Mouse (Mus musculus) limb, embryonic 12.5 days (tissue): ENCODE data around the gene Kif20b. TPM values are rescaled to one million over a fixed set of nuclear protein-coding genes. Genes with fewer than 3 reads are reported as not detected.

Experiments
- ATAC-seq: fragments of 200-750 bp; cut with Nextera tagmentation; 2 replicates; pipeline ENCODE4 v1.8.0; 2017; ENCODE audit warnings: low read depth, moderate TSS enrichment; ENCODE audit not compliant: insufficient number of reproducible peaks, insufficient read depth, low FRiP score, low TSS enrichment
- H3K27ac ChIP-seq: fragments of 300-500 bp; sonication (generic); 2 replicates; pipeline ENCODE4 v1.5.1; 2016; ENCODE audit warnings: mild to moderate bottlenecking, moderate library complexity
- H3K27me3 ChIP-seq: fragments of 300-500 bp; sonication (generic); 2 replicates; pipeline ENCODE4 v1.6.1; 2016; ENCODE audit warnings: mild to moderate bottlenecking, moderate library complexity
- H3K36me3 ChIP-seq: fragments of 300-500 bp; sonication (generic); 2 replicates; pipeline ENCODE4 v1.6.1; 2016; ENCODE audit warnings: mild to moderate bottlenecking, moderate library complexity
- H3K4me1 ChIP-seq: fragments of 300-500 bp; sonication (generic); replicated peaks from 2 replicates; pipeline ENCODE4 v1.6.1; 2016
- H3K4me2 ChIP-seq: fragments of 300-500 bp; sonication (generic); 2 replicates; pipeline ENCODE4 v1.6.1; 2016; ENCODE audit warnings: mild to moderate bottlenecking, moderate library complexity
- H3K4me3 ChIP-seq: fragments of 300-500 bp; sonication (generic); replicated peaks from 2 replicates; pipeline ENCODE4 v1.5.1; 2016; ENCODE audit warnings: mild to moderate bottlenecking
- H3K9ac ChIP-seq: fragments of 300-500 bp; sonication (generic); replicated peaks from 2 replicates; pipeline ENCODE4 v1.6.1; 2016; ENCODE audit warnings: mild to moderate bottlenecking, moderate library complexity
- H3K9me3 ChIP-seq: fragments of 300-500 bp; sonication (generic); 2 replicates; pipeline ENCODE4 v1.6.1; 2016; ENCODE audit warnings: mild to moderate bottlenecking, moderate library complexity
- WGBS: fragments of 180-500 bp; shearing (Covaris S2); methylation state at CpG from one replicate; pipeline ENCODE4 v1.1.7; 2016; 5-methylcytosine and 5-hydroxymethylcytosine counted together
- polyA plus RNA-seq: library from polyadenylated mRNA; unstranded; fragments of >200 nt; fragmentation: Nextera tagmentation; extraction: Ambion mirVana; gene quantifications from 2 replicates; pipeline ENCODE4 v1.2.1, GENCODE M21; 2016

The Kif20b gene
- polyA plus RNA-seq, 1 experiment from 2014 or later: 81.9 TPM

DNA sequence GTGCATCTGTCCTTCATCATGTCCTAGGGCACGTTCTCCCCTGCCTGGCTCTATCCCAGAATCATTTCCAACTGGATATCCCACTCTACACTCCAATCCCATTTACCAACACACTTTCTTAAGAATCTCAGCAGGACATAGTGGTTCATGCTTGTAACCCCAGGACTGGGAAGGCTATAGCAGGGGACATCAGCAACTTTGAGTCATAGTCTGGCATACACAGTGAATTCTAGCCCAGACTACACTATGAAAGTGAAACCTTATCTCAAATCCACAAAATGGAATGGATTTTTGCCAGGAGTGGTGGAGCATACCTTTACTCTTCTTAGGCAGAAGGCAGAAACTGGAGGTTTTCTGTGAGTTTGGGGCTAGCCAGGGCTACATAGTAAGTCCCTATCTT lies 30.6 kb upstream of the Kif20b start:
- Histone ChIP-seq H3K27ac (no peak overlapping the region), H3K9me3 (no peaks in the 10 kb centered on the region), H3K9ac (no peak overlapping the region), H3K36me3 (no peaks in the 10 kb centered on the region), H3K4me2 (no peak overlapping the region), H3K27me3 (no peaks in the 10 kb centered on the region), H3K4me3 (no peak overlapping the region), H3K4me1 (no peaks in the 10 kb centered on the region)
- 83% methylated on average over 1 of the region's 1 CpGs for WGBS
- ATAC-seq: no peak

DNA sequence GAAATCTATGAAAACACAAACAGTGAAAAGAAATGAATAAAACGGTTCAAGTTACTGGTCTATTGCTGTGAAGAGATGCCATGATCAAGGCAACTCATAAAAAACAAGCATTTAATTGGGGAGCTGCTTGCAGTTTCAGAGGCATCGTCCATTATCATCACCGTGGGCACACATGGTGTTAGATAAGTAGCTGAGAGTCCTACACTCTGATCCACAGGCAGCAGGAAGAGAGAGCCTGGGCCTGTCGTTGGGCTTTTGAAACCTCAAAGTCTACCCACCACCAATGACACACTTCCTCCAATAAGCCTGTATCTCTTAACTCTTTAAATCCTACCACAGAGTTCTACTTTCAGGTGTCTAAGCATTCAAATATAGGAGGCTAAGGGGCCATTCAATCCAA lies 27.1 kb upstream of the Kif20b start:
- no peak for ATAC-seq
- no peak overlapping the region for H3K4me3 ChIP-seq
- 81% methylated on average over 4 of the region's 4 CpGs for WGBS
- H3K9me3 ChIP-seq: no peaks in the 10 kb centered on the region
- no peak overlapping the region for H3K9ac ChIP-seq
- no peaks in the 10 kb centered on the region for H3K4me1 ChIP-seq
- H3K27me3 ChIP-seq: no peaks in the 10 kb centered on the region
- H3K36me3 ChIP-seq: no peaks in the 10 kb centered on the region
- no peak overlapping the region for H3K4me2 ChIP-seq
- no peak overlapping the region for H3K27ac ChIP-seq

DNA sequence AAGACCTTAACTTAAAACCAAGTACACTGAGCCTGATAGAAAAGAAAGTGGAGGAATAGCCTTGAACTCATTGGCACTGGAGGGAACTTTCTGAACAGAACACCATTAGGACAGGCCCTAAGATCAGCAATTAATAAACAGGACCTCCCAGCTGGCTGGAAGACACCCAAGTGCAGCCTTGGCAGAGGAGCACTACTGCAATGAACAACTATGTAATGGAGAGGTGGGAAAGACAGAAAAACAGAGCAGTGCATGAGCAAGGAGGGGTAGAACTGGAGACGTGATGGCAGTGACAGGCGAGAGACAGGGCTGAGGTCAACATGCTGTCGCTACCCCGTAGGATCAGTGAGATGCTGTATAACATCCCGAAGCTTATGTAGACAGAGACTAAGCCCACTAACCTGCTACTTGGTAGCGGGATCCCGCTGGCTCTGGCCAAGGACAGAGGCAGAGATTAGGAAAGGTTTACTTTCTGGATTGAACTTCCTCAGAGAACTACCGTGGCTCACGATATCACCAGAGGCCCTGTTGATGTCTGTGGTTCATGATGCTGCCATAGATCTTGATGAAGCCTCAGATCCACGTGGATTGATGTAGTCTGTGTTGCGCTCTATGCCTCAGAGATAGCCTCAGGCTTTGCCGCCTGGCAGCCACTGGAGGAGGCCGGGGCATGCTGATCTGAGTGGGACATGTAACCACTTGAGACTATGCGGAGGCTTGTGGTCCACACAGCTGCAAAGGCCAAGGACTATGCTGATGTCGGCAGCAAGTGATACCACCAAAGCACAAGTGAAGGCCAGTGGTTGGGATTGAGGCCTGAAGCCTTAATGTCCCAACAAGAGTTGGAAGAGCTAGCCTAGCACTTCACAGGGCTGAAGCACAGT lies 24.8 kb upstream of the Kif20b start:
- H3K4me3 ChIP-seq: no peak overlapping the region
- H3K36me3 ChIP-seq: no peaks in the 10 kb centered on the region
- ATAC-seq: no peak
- no peak overlapping the region for H3K27ac ChIP-seq
- H3K9me3 ChIP-seq: no peaks in the 10 kb centered on the region
- no peak overlapping the region for H3K4me2 ChIP-seq
- 90% methylated on average over 15 of the region's 15 CpGs for WGBS
- H3K27me3 ChIP-seq: no peaks in the 10 kb centered on the region
- no peak overlapping the region for H3K9ac ChIP-seq
- H3K4me1 ChIP-seq: no peaks in the 10 kb centered on the region

DNA sequence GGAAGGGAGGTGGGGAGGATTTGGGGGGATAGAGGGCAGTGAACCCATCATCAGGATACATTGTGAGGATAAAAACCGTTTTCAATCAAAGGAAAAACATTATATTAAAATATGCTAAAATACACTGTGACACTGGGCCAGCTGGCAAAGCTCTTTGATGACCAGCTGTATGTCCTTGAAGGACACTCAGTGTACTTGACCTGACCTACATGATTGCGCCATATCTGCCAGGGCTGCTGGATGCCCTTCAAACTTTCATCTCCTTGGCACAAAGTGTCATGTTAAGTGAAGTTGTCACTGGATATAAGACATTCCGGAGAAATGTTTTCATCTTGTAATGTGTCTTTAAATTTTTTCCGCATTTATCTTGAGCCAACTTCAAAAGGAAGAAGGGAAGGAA lies 23.2 kb upstream of the Kif20b start:
- no peaks in the 10 kb centered on the region for H3K27me3 ChIP-seq
- no peaks in the 10 kb centered on the region for H3K36me3 ChIP-seq
- no peaks in the 10 kb centered on the region; the same call in 1 of the 2 replicates for H3K9me3 ChIP-seq
- no peaks in the 10 kb centered on the region for H3K4me1 ChIP-seq
- no peak overlapping the region for H3K9ac ChIP-seq
- 85% methylated on average over 4 of the region's 4 CpGs for WGBS
- H3K27ac ChIP-seq: no peak overlapping the region
- no peak for ATAC-seq
- H3K4me3 ChIP-seq: no peak overlapping the region
- H3K4me2 ChIP-seq: no peak overlapping the region

DNA sequence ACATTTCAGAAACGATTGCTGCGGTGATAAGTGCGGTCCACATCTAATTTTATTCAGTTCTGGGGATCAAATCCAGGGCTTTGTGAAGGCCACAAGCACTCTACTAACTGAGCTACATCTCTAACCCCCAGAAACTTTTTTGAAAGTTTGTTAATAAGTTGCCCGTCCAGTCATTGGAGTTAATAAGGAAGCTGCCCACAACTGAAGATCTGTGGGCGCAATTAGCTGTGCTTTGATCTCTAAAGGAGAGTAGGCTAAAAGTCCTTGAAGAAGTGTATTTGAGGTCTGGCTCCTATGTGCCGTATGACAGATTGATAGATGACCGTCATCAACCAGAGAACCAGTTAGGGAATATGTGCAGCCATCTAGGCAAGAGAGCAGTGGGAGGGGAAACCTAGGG lies 20.9 kb upstream of the Kif20b start:
- 62% methylated on average over 7 of the region's 7 CpGs for WGBS
- H3K27ac ChIP-seq: no peak overlapping the region
- no peaks in the 10 kb centered on the region for H3K27me3 ChIP-seq
- no peak overlapping the region for H3K9ac ChIP-seq
- ATAC-seq: no peak
- no peak overlapping the region for H3K4me3 ChIP-seq
- no peaks in the 10 kb centered on the region for H3K36me3 ChIP-seq
- no peak overlapping the region for H3K4me2 ChIP-seq
- H3K4me1 ChIP-seq: no peaks in the 10 kb centered on the region
- no peaks in the 10 kb centered on the region; the same call in 1 of the 2 replicates for H3K9me3 ChIP-seq

DNA sequence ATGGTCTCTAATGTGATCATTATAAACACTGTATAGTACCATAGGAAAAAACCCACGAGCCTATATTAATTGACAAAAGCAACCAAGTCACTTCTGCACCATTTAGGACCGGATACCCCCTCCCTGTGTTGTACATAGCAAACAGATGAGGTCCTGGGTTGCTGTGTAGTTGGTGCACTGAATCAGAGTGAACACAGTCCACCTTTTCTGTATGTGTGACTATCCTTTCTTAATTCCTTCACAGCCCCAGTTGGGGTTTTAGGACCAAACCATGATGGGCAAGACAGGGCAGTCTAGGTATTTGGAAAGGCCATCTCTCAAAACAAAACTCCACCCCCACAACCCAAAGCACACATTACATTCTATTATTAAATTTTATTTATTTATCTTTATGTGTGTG lies 20.4 kb upstream of the Kif20b start:
- 40% methylated on average over 2 of the region's 2 CpGs for WGBS
- no peaks in the 10 kb centered on the region for H3K27me3 ChIP-seq
- no peak for ATAC-seq
- H3K4me1 ChIP-seq: no peaks in the 10 kb centered on the region
- no peak overlapping the region for H3K27ac ChIP-seq
- no peak overlapping the region for H3K9ac ChIP-seq
- H3K4me3 ChIP-seq: no peak overlapping the region
- H3K9me3 ChIP-seq: no peaks in the 10 kb centered on the region; the same call in 1 of the 2 replicates
- H3K4me2 ChIP-seq: no peak overlapping the region
- H3K36me3 ChIP-seq: no peaks in the 10 kb centered on the region

DNA sequence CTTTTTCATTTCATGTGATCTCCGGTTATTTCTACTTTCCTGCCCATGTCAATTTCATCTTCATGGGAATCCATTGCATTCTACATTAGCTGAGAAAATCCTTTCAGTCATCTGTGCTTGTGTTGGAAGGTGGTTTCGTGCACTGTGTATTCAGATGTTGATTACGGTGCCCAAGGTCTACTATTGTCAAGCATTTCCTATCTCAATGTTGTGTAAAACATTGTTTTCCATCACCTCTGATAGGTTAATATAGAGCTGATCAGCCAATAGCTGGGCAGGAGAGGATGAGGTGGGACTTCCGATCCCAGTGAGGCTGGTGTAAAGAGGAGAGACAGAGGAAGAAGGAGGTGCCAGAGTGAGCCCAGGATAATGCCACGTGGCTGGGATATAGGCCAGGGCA lies 18.1 kb upstream of the Kif20b start:
- Histone ChIP-seq H3K4me1 (0 out of 2 replicates have a peak, but pooled peaks cover 2% of the 10 kb centered on the region), H3K4me2 (no peak overlapping the region), H3K9ac (no peak overlapping the region), H3K9me3 (no peaks in the 10 kb centered on the region; the same call in 1 of the 2 replicates), H3K27ac (no peak overlapping the region), H3K36me3 (no peaks in the 10 kb centered on the region), H3K4me3 (no peak overlapping the region), H3K27me3 (no peaks in the 10 kb centered on the region)
- 82% methylated on average over 5 of the region's 5 CpGs for WGBS
- no peak for ATAC-seq

DNA sequence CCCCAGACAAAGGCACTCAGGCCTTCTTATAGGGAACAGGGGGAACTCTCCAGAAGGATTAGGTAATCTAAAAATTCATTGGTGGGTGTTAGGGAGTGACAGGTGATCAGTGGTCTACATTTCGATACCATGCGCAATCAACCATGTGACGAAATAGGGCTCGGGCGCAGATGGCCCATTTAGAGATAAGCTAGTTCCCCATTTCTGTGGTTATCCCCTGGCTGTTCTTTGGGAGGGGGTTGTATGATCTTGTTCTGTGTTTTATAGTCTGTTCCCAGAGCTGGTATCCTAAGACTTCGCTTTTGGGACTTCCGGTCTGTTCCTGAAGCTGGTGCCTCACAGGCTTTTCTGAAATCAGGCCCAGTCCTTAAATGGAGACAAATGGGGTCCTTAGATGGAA lies 16.7 kb upstream of the Kif20b start:
- H3K36me3 ChIP-seq: no peaks in the 10 kb centered on the region
- H3K9me3 ChIP-seq: no peaks in the 10 kb centered on the region; the same call in 1 of the 2 replicates
- no peak overlapping the region for H3K4me3 ChIP-seq
- H3K9ac ChIP-seq: no peak overlapping the region
- no peak overlapping the region for H3K4me2 ChIP-seq
- H3K27me3 ChIP-seq: no peaks in the 10 kb centered on the region
- no peak overlapping the region for H3K27ac ChIP-seq
- no peak for ATAC-seq
- 97% methylated on average over 7 of the region's 7 CpGs for WGBS
- H3K4me1 ChIP-seq: 0 out of 2 replicates have a peak, but pooled peaks cover 2% of the 10 kb centered on the region

DNA sequence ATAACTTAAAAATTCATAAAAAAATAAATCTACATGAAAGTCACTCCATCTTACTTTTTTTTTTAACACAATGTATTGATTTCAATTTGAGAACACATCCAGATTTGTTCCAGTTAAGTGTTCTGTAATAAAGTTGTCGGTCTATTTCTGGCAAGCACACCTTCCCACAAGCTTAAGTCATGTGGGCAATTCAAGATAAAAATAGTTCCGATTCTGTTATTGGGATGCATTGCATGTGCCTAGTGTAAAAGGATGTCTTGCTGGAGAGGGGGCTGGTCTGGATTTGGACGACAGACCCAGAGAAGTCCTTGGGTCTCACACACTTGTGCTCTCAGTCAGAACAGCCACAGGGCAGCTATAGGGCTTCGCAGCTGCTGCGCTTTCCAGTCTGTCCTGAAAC lies 15.4 kb upstream of the Kif20b start:
- no peak for ATAC-seq
- Histone ChIP-seq H3K27me3 (no peaks in the 10 kb centered on the region), H3K9ac (no peak overlapping the region)

DNA sequence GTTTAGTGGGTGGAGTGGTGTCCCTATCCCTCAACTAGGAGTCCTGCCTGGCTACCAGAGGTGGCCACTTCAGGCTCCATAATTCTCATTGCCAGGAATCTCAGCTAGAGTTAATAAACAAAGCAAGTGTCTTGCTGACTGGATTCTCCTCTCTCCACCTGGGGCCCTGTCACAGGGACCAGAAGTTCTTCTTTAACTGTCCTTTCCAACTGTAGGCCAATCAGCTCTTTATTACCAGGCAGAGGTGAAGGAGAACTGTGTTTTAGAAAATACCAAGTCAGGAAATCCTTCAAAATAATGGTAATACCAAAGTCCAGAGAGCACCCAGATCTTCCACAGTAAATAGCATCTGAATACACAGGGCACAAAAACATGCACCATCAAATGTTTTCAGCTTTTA lies 9.8 kb upstream of the Kif20b start:
- Histone ChIP-seq H3K27ac (no peak overlapping the region), H3K9ac (no peak overlapping the region), H3K36me3 (no peaks in the 10 kb centered on the region), H3K4me1 (0 out of 2 replicates have a peak, but pooled peaks cover 2% of the 10 kb centered on the region), H3K9me3 (no peaks in the 10 kb centered on the region), H3K27me3 (no peaks in the 10 kb centered on the region), H3K4me2 (no peak overlapping the region), H3K4me3 (no peak overlapping the region)
- no peak for ATAC-seq

More for the DNA sequence above, 15.4 kb upstream of the Kif20b start:
- H3K4me1 ChIP-seq: 0 out of 2 replicates have a peak, but pooled peaks cover 2% of the 10 kb centered on the region
- no peak overlapping the region for H3K4me2 ChIP-seq
- no peak overlapping the region for H3K4me3 ChIP-seq
- H3K27ac ChIP-seq: no peak overlapping the region
- no peaks in the 10 kb centered on the region for H3K36me3 ChIP-seq
- WGBS: 82% methylated on average over 5 of the region's 5 CpGs
- no peaks in the 10 kb centered on the region; the same call in 1 of the 2 replicates for H3K9me3 ChIP-seq

DNA sequence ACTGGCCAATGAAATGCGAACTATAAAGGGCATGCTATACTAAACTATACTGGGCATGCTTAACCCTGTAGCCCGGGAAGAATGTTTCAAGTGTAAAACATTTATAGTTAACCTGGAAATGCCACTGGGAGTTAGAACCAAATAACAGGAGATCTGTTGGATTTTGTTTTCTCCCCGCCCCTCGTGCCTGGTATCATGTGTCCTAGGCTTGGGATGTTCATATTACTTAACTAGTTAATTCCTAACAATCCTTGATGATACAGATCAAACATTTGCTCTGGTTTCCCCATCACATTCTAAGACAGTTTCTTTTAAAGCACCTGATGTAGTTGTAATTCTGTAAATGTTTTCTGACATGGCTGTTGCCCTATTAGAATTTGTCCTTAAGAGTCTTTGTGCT lies 2.1 kb upstream of the Kif20b start:
- peaks cover 6% of the 10 kb centered on the region for H3K36me3 ChIP-seq
- H3K27me3 ChIP-seq: no peaks in the 10 kb centered on the region
- H3K9ac ChIP-seq: no peak overlapping the region
- no peak overlapping the region for H3K4me3 ChIP-seq
- no peak for ATAC-seq
- H3K4me1 ChIP-seq: peaks cover 6% of the 10 kb centered on the region
- H3K4me2 ChIP-seq: no peak overlapping the region
- WGBS: 92% methylated on average over 4 of the region's 4 CpGs
- H3K9me3 ChIP-seq: no peaks in the 10 kb centered on the region
- H3K27ac ChIP-seq: no peak overlapping the region

DNA sequence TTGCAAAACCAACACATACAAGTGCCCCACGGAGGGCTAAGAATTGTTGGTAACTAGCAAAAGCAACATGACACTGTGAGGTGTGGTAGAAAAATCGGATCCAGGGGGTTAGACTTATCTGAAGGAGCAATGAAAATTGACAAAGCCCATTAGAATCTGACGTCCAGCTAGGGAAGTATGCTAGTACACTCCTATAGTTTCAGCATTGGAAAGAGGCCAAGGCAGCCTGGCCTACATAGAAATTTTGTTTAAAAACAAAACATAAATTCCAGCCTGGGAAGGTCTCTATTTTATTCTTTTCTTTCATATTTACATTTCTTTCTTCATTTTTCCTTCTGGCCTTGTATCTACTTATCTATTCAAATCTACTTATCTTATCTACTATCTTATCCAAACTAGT lies 1.6 kb upstream of the Kif20b start:
- no peak overlapping the region for H3K4me3 ChIP-seq
- H3K9me3 ChIP-seq: no peaks in the 10 kb centered on the region
- H3K4me2 ChIP-seq: no peak overlapping the region
- ATAC-seq: no peak
- 79% methylated on average over 3 of the region's 3 CpGs for WGBS
- H3K27me3 ChIP-seq: no peaks in the 10 kb centered on the region
- peaks cover 6% of the 10 kb centered on the region for H3K4me1 ChIP-seq
- H3K9ac ChIP-seq: no peak overlapping the region
- H3K36me3 ChIP-seq: peaks cover 10% of the 10 kb centered on the region
- H3K27ac ChIP-seq: no peak overlapping the region
